Comparison of ENCODE assay signal across 12 mouse cellular contexts in genomic region chr16:92382508-92382907, GRCm38 (mm10). TPM values are rescaled to one million over a fixed set of nuclear protein-coding genes. Genes with fewer than 3 reads are reported as not detected.
DNase-seq lines count a peak whose midpoint lies in the region; ATAC-seq and TF ChIP-seq lines count a peak whose summit lies in the region.
"Had no signal": no experiment of that assay in that cellular context is flagged by ENCODE, and none has a peak within 500 bp of the region (broad histone marks: within the 10 kb centered on the region; RNA-seq: fewer than 3 reads in every experiment).

No protein-coding gene starts in this region.

- peak; percentile 77 for ATAC-seq in forebrain, embryonic 15.5 days (replicated peaks)
- ATAC-seq in forebrain, embryonic 11.5 days (replicated peaks; ENCODE audit: low FRiP score): no peak
- ATAC-seq in midbrain, postnatal 0 days (ENCODE audit: low FRiP score): peak; percentile 67
- no peak for ATAC-seq in activated CD4-positive, CD25-positive, alpha-beta regulatory T cell, adult 4 months
- ATAC-seq in intestine, embryonic 16.5 days: no peak
- ATAC-seq: intestine, postnatal 0 days had no signal

- 33% methylated on average over 6 of the region's 6 CpGs for WGBS in forebrain, embryonic 15.5 days
- 64% methylated on average over 6 of the region's 6 CpGs for WGBS in forebrain, embryonic 11.5 days
- 33% methylated on average over 6 of the region's 6 CpGs for WGBS in midbrain, postnatal 0 days
- 43% methylated on average over 6 of the region's 6 CpGs for WGBS in kidney, adult 2 months
- WGBS in intestine, embryonic 16.5 days: 52% methylated on average over 6 of the region's 6 CpGs

- no peak for TF ChIP-seq CTCF in midbrain, postnatal 0 days (IDR thresholded peaks at IDR 0.05)
- TF ChIP-seq CTCF in kidney, adult 2 months (conservative IDR thresholded peaks at IDR 0.05; ENCODE audit: insufficient read depth, insufficient read length, low read depth, low read length): no peak

- DNase-seq in forebrain, embryonic 11.5 days (ENCODE audit: low spot score): no peak
- DNase-seq in brain, embryonic 18.5 days (ENCODE audit: low read depth, low spot score): peak; percentile 67
- peak; percentile 72 to 77 for DNase-seq in layer of hippocampus, adult 8-10 months (ENCODE audit: low spot score in 2 of 2)
- peak; percentile 84 for DNase-seq in midbrain, postnatal 0 days (ENCODE audit: low spot score)
- DNase-seq in kidney, adult 2 months: no peak

- H3K36me3 ChIP-seq in forebrain, embryonic 15.5 days: no peaks in the 10 kb centered on the region
- no peaks in the 10 kb centered on the region for H3K36me3 ChIP-seq in forebrain, embryonic 11.5 days (ENCODE audit: control insufficient read depth, insufficient read depth, low read length)
- no peaks in the 10 kb centered on the region for H3K36me3 ChIP-seq in midbrain, postnatal 0 days (ENCODE audit: insufficient read depth, low read length)
- H3K36me3 ChIP-seq in kidney, adult 2 months (ENCODE audit: control insufficient read depth, insufficient read depth, low read length): no peaks in the 10 kb centered on the region
- no peaks in the 10 kb centered on the region for H3K36me3 ChIP-seq in intestine, embryonic 16.5 days (ENCODE audit: control insufficient read depth, insufficient read depth, low read length)

- H3K9ac ChIP-seq in forebrain, embryonic 15.5 days (replicated peaks): no peak overlapping the region
- H3K9ac ChIP-seq in forebrain, embryonic 11.5 days (ENCODE audit: low read length): no peak overlapping the region
- no peak overlapping the region for H3K9ac ChIP-seq in midbrain, postnatal 0 days (replicated peaks; ENCODE audit: low read length, poor library complexity, severe bottlenecking)
- no peak overlapping the region for H3K9ac ChIP-seq in intestine, embryonic 16.5 days (ENCODE audit: low read depth, low read length)

- H3K4me2 ChIP-seq in forebrain, embryonic 15.5 days (replicated peaks): no peak overlapping the region
- H3K4me2 ChIP-seq in forebrain, embryonic 11.5 days (ENCODE audit: low read depth, low read length, severe bottlenecking): no peak overlapping the region
- H3K4me2 ChIP-seq in midbrain, postnatal 0 days (ENCODE audit: low read depth, low read length, poor library complexity, severe bottlenecking): no peak overlapping the region
- no peak overlapping the region for H3K4me2 ChIP-seq in intestine, embryonic 16.5 days (ENCODE audit: low read depth, low read length)

- no peak for TF ChIP-seq POLR2A in kidney, adult 2 months (IDR thresholded peaks at IDR 0.05; ENCODE audit: low read depth, low read length)

- H3K9me3 ChIP-seq in forebrain, embryonic 15.5 days: no peaks in the 10 kb centered on the region
- H3K9me3 ChIP-seq in forebrain, embryonic 11.5 days (ENCODE audit: control insufficient read depth, low read length): no peaks in the 10 kb centered on the region
- no peaks in the 10 kb centered on the region for H3K9me3 ChIP-seq in midbrain, postnatal 0 days (ENCODE audit: low read length)
- no peaks in the 10 kb centered on the region for H3K9me3 ChIP-seq in intestine, embryonic 16.5 days (ENCODE audit: control insufficient read depth, low read length)

- 0 out of 2 replicates have a peak, but pooled peaks cover 3% of the 10 kb centered on the region for H3K4me1 ChIP-seq in forebrain, embryonic 15.5 days
- no peaks in the 10 kb centered on the region; the same call in 1 of the 2 replicates for H3K4me1 ChIP-seq in forebrain, embryonic 11.5 days (replicated peaks; ENCODE audit: control insufficient read depth, insufficient read depth, low read length)
- 0 out of 2 replicates have a peak, but pooled peaks cover 4% of the 10 kb centered on the region for H3K4me1 ChIP-seq in midbrain, postnatal 0 days (ENCODE audit: insufficient read depth, low read length)
- no peaks in the 10 kb centered on the region for H3K4me1 ChIP-seq in kidney, adult 2 months (ENCODE audit: control insufficient read depth, insufficient read depth, low read length)
- H3K4me1 ChIP-seq in intestine, embryonic 16.5 days (ENCODE audit: control insufficient read depth, insufficient read depth, low read length): no peaks in the 10 kb centered on the region

- no peak overlapping the region for H3K4me3 ChIP-seq in forebrain, embryonic 15.5 days
- H3K4me3 ChIP-seq in forebrain, embryonic 11.5 days (ENCODE audit: low read depth, low read length): no peak overlapping the region
- no peak overlapping the region for H3K4me3 ChIP-seq in midbrain, postnatal 0 days (ENCODE audit: low read depth, low read length)
- H3K4me3 ChIP-seq in kidney, adult 2 months (ENCODE audit: insufficient read depth, low read depth, low read length): no peak overlapping the region
- no peak overlapping the region for H3K4me3 ChIP-seq in intestine, embryonic 16.5 days (ENCODE audit: low read length)
- H3K4me3 ChIP-seq: erythroblast, embryonic 14.5 days had no signal

- H3K27me3 ChIP-seq in forebrain, embryonic 15.5 days: no peaks in the 10 kb centered on the region
- no peaks in the 10 kb centered on the region for H3K27me3 ChIP-seq in forebrain, embryonic 11.5 days (ENCODE audit: control insufficient read depth, insufficient read depth, low read length)
- H3K27me3 ChIP-seq in midbrain, postnatal 0 days (ENCODE audit: insufficient read depth, low read length): no peaks in the 10 kb centered on the region
- H3K27me3 ChIP-seq in kidney, adult 2 months (replicated peaks; ENCODE audit: control insufficient read depth, insufficient read depth, low read length): no peaks in the 10 kb centered on the region
- no peaks in the 10 kb centered on the region for H3K27me3 ChIP-seq in intestine, embryonic 16.5 days (replicated peaks; ENCODE audit: control insufficient read depth, insufficient read depth, low read length)

- no peak overlapping the region for H3K27ac ChIP-seq in forebrain, embryonic 15.5 days (replicated peaks)
- H3K27ac ChIP-seq in forebrain, embryonic 11.5 days (ENCODE audit: low read depth, low read length): no peak overlapping the region
- H3K27ac ChIP-seq in midbrain, postnatal 0 days (ENCODE audit: low read depth, low read length): no peak overlapping the region
- H3K27ac ChIP-seq in kidney, adult 2 months (ENCODE audit: insufficient read depth, low read depth, low read length): no peak overlapping the region
- no peak overlapping the region for H3K27ac ChIP-seq in intestine, embryonic 16.5 days (ENCODE audit: low read length)
- H3K27ac ChIP-seq: stomach, postnatal 0 days had no signal

RNA-seq across cellular contexts. Expression of gene Kcne1, which starts 23.2 kb away (rescaled TPM):
- 0.33 TPM in 1 of 2 replicates, not detected in the other for polyA plus RNA-seq in forebrain, embryonic 15.5 days (2015; fragmentation: Nextera tagmentation; extraction: Ambion mirVana)
- 0.29 TPM in 1 of 2 replicates, not detected in the other for polyA plus RNA-seq in forebrain, embryonic 11.5 days (2014; fragmentation: Nextera tagmentation; extraction: Ambion mirVana)
- not detected for total RNA-seq in layer of hippocampus, adult 8-10 months (2022)
- 1.7 TPM in 1 of 2 replicates, not detected in the other for total RNA-seq in midbrain, postnatal 0 days (2014; rRNA removed)
- 0.40 TPM in 1 of 2 replicates, not detected in the other for polyA plus RNA-seq in midbrain, postnatal 0 days (2015; fragmentation: Nextera tagmentation; extraction: Ambion mirVana)
- 34.3 and 37.4 TPM in 2 replicates for polyA plus RNA-seq in kidney, adult 2 months (2012; rRNA removed)
- not detected for polyA plus RNA-seq in activated CD4-positive, CD25-positive, alpha-beta regulatory T cell, adult 4 months (2017; shearing (Covaris generic))
- not detected in 2 replicates for polyA plus RNA-seq in intestine, embryonic 16.5 days (2015; fragmentation: Nextera tagmentation; extraction: Ambion mirVana)
- total RNA-seq: megakaryocyte, adult 5-6 weeks had no signal
- polyA plus RNA-seq: erythroblast, embryonic 14.5 days; intestine, postnatal 0 days had no signal

Comparison
In these comparisons a context has a peak if more than half of its experiments do, and no peak if none do; other contexts are left out.
1. ATAC-seq: peak in forebrain, embryonic 15.5 days (single experiment) and midbrain, postnatal 0 days (single experiment); none in forebrain, embryonic 11.5 days (single experiment), activated CD4-positive, CD25-positive, alpha-beta regulatory T cell, adult 4 months (single experiment) and intestine, embryonic 16.5 days (single experiment).
2. DNase-seq: peak in brain, embryonic 18.5 days (single experiment), layer of hippocampus, adult 8-10 months (2 of 2) and midbrain, postnatal 0 days (single experiment); none in forebrain, embryonic 11.5 days (single experiment) and kidney, adult 2 months (single experiment).
3. RNA of gene Kcne1, which starts 23.2 kb away (polyA plus RNA-seq): 34.3 to 37.4 TPM in kidney, adult 2 months; 0.29 TPM in forebrain, embryonic 11.5 days, 0.40 TPM in midbrain, postnatal 0 days, not detected in intestine, embryonic 16.5 days, 0.33 TPM in forebrain, embryonic 15.5 days and not detected in activated CD4-positive, CD25-positive, alpha-beta regulatory T cell, adult 4 months; every median in the first group is over 10 times any median in the second.